Mouse (Mus musculus): ENCODE data around the gene Ddr2. TPM values are rescaled to one million over a fixed set of nuclear protein-coding genes. Genes with fewer than 3 reads are reported as not detected.

Ddr2 gene
- polyA plus RNA-seq, 1 experiment from 2014 or later = 1.3 TPM

DNA sequence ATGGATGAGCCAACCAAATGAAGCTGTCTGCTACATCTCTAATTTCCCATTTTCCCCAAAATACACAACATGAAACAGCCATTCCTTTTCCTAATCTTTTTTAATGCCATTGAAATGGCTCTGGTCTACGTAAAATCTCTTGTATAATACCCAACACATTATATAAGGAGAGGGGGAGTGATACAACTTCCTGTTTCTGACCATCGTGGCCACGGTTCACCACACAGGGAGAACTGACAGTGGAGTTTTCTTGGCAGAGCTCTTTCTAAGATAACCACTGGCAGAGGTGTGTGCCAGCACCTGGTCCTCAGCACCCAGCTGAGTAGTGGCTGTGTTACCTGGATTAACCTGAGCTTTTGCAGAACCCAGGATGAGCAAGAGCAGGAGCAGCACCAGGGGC lies 75.0 kb downstream of the Ddr2 start:
- WGBS (ENCODE audit: insufficient replicate concordance) = 26% methylated on average over 3 of the region's 3 CpGs
- Histone ChIP-seq H3K4me3 (ENCODE audit: low read depth, low read length) (no peak overlapping the region), H3K36me3 (ENCODE audit: control insufficient read depth, insufficient read depth) (no peaks in the 10 kb centered on the region), H3K27me3 (ENCODE audit: control insufficient read depth, insufficient read depth, low read depth, low read length) (no peaks in the 10 kb centered on the region), H3K4me1 (ENCODE audit: control insufficient read depth, low read depth, low read length) (no peaks in the 10 kb centered on the region), H3K9ac (ENCODE audit: low read depth, low read length) (no peak overlapping the region), H3K27ac (ENCODE audit: low read length) (no peak overlapping the region), H3K4me2 (ENCODE audit: low read depth, low read length) (no peak overlapping the region), H3K9me3 (replicated peaks; ENCODE audit: control insufficient read depth, low read length) (no peaks in the 10 kb centered on the region)
- ATAC-seq (ENCODE audit: low read depth) = no peak

DNA sequence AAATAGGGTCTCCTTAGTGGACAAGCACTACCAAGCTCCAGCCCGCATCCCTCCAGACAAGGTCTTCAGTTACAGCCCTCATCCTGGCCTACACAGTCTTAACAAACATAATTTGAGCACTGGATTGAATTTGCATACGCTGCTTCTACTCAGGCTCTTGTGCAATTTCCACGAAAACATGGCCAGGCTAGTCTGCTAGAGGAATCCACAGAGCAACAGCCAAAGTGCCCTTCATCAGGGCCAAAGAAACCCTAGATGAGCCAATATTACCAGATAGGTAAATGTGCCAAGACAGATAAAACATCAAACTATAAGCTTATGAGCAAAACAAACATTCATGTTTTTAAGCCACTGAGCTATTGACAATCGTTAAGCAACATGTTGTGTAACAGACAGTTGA lies 75.6 kb downstream of the Ddr2 start:
- no peak overlapping the region for H3K4me3 ChIP-seq (ENCODE audit: low read depth, low read length)
- H3K4me2 ChIP-seq (ENCODE audit: low read depth, low read length) = no peak overlapping the region
- no peak overlapping the region for H3K9ac ChIP-seq (ENCODE audit: low read depth, low read length)
- no peaks in the 10 kb centered on the region for H3K9me3 ChIP-seq (replicated peaks; ENCODE audit: control insufficient read depth, low read length)
- no peaks in the 10 kb centered on the region for H3K36me3 ChIP-seq (ENCODE audit: control insufficient read depth, insufficient read depth)
- no peak overlapping the region for H3K27ac ChIP-seq (ENCODE audit: low read length)
- H3K4me1 ChIP-seq (ENCODE audit: control insufficient read depth, low read depth, low read length) = no peaks in the 10 kb centered on the region
- ATAC-seq (ENCODE audit: low read depth) = no peak
- 56% methylated on average over 4 of the region's 4 CpGs for WGBS (ENCODE audit: insufficient replicate concordance)
- no peaks in the 10 kb centered on the region for H3K27me3 ChIP-seq (ENCODE audit: control insufficient read depth, insufficient read depth, low read depth, low read length)

GRCm38 (mm10) chr1:170031656-170032055 lies 78.9 kb downstream of the Ddr2 start:
- Histone ChIP-seq H3K27me3 (ENCODE audit: control insufficient read depth, insufficient read depth, low read depth, low read length) (no peaks in the 10 kb centered on the region), H3K4me1 (ENCODE audit: control insufficient read depth, low read depth, low read length) (no peaks in the 10 kb centered on the region), H3K9me3 (replicated peaks; ENCODE audit: control insufficient read depth, low read length) (no peaks in the 10 kb centered on the region), H3K4me3 (ENCODE audit: low read depth, low read length) (no peak overlapping the region), H3K4me2 (ENCODE audit: low read depth, low read length) (no peak overlapping the region), H3K9ac (ENCODE audit: low read depth, low read length) (no peak overlapping the region), H3K27ac (ENCODE audit: low read length) (no peak overlapping the region), H3K36me3 (ENCODE audit: control insufficient read depth, insufficient read depth) (no peaks in the 10 kb centered on the region)
- no peak for ATAC-seq (ENCODE audit: low read depth)
- 62% methylated on average over 3 of the region's 3 CpGs for WGBS (ENCODE audit: insufficient replicate concordance)

DNA sequence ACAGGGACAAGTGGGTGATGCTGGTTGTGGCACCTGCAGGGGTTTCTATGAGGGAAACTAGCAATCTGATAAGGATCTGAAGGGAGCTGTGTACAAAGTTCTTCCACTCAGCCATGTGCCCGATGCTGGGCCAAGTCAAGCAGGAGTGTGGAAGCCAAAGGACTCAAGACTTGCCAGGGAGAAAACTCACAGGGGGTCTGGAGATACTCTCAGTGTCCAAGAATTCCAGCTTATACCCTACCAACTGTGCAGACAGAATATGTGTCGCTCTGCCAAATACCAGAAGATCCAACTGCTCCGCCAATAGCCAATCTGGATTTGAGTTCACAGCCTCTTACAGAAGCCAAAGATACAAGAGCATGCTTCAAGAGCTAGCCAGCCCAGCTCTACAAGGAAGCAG lies 95.8 kb downstream of the Ddr2 start:
- Histone ChIP-seq H3K4me3 (ENCODE audit: low read depth, low read length) (no peak overlapping the region), H3K9me3 (replicated peaks; ENCODE audit: control insufficient read depth, low read length) (peaks cover 11% of the 10 kb centered on the region), H3K27me3 (ENCODE audit: control insufficient read depth, insufficient read depth, low read depth, low read length) (no peaks in the 10 kb centered on the region), H3K4me2 (ENCODE audit: low read depth, low read length) (no peak overlapping the region), H3K27ac (ENCODE audit: low read length) (no peak overlapping the region), H3K9ac (ENCODE audit: low read depth, low read length) (no peak overlapping the region), H3K36me3 (ENCODE audit: control insufficient read depth, insufficient read depth) (no peaks in the 10 kb centered on the region), H3K4me1 (ENCODE audit: control insufficient read depth, low read depth, low read length) (no peaks in the 10 kb centered on the region)
- WGBS (ENCODE audit: insufficient replicate concordance) = 62% methylated on average over 3 of the region's 3 CpGs
- no peak for ATAC-seq (ENCODE audit: low read depth)

DNA sequence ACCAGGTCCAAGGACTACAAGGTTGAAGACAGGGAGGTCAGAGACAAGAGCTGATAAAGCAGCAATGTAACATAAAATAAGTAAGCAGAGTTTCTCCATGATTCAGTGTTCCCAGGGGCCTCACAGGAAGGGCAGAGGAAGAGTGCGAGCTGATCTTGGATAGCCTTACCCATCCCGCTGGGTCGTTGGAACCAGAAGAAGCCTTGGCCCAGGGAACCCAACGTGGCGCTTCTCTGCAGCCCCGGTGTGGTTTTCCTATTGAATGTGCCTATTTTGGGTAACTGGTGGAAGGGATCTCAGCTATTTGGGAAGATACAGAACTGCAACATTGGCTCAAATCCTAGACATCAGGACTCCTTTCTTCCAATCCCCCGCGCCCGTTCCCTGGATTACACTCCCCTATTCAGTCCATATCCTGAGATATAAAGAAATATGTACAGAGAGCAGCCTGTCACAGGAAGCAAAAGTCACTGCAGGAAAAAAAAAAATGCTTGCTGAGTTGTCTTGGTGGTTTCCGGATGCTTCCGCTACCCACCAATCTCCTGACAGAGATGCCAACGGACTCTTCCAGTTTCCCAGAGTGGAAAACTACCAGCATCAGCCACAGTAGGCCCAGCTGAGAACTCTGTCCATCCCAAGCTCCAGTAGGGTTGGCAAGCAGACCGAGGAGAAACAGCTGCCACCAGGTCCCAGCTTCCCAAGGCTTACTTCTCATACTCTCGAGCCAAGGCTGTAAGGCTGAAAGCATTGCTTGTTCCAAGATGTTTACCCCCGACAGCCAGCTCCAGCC lies 99.7 kb downstream of the Ddr2 start:
- WGBS (ENCODE audit: insufficient replicate concordance) = 72% methylated on average over 15 of the region's 15 CpGs
- ATAC-seq (ENCODE audit: low read depth) = no peak

DNA sequence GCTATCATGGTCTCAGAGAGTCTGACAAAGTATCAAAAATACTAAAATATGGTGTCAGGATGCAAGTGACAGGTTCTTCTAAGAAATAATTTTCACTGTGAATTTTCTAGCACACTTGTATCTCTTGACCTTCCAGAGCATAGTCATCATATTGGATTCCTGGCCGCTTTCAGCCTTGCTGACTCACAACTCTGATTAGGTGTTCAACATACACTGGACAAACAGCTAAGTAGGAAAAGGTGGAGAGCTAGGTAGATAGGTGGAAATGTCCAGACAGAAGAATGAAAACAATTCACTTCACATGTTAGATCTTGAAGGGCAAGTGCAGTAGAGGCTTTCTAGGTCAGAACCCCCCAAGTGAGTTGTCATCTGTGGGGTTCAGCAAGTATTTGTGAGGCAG lies 101.3 kb downstream of the Ddr2 start:
- no peaks in the 10 kb centered on the region for H3K27me3 ChIP-seq (ENCODE audit: control insufficient read depth, insufficient read depth, low read depth, low read length)
- H3K9me3 ChIP-seq (replicated peaks; ENCODE audit: control insufficient read depth, low read length) = no peaks in the 10 kb centered on the region
- H3K4me1 ChIP-seq (ENCODE audit: control insufficient read depth, low read depth, low read length) = no peaks in the 10 kb centered on the region
- WGBS (ENCODE audit: insufficient replicate concordance) = 61% methylated on average over 1 of the region's 1 CpGs
- no peak for ATAC-seq (ENCODE audit: low read depth)
- H3K9ac ChIP-seq (ENCODE audit: low read depth, low read length) = no peak overlapping the region
- H3K36me3 ChIP-seq (ENCODE audit: control insufficient read depth, insufficient read depth) = no peaks in the 10 kb centered on the region
- no peak overlapping the region for H3K4me3 ChIP-seq (ENCODE audit: low read depth, low read length)
- no peak overlapping the region for H3K27ac ChIP-seq (ENCODE audit: low read length)
- no peak overlapping the region for H3K4me2 ChIP-seq (ENCODE audit: low read depth, low read length)

More for the DNA sequence above, 99.7 kb downstream of the Ddr2 start:
- Histone ChIP-seq H3K27me3 (ENCODE audit: control insufficient read depth, insufficient read depth, low read depth, low read length) (no peaks in the 10 kb centered on the region), H3K4me2 (ENCODE audit: low read depth, low read length) (no peak overlapping the region), H3K36me3 (ENCODE audit: control insufficient read depth, insufficient read depth) (no peaks in the 10 kb centered on the region), H3K4me3 (ENCODE audit: low read depth, low read length) (no peak overlapping the region), H3K9me3 (replicated peaks; ENCODE audit: control insufficient read depth, low read length) (no peaks in the 10 kb centered on the region), H3K4me1 (ENCODE audit: control insufficient read depth, low read depth, low read length) (no peaks in the 10 kb centered on the region), H3K9ac (ENCODE audit: low read depth, low read length) (no peak overlapping the region), H3K27ac (ENCODE audit: low read length) (no peak overlapping the region)

DNA sequence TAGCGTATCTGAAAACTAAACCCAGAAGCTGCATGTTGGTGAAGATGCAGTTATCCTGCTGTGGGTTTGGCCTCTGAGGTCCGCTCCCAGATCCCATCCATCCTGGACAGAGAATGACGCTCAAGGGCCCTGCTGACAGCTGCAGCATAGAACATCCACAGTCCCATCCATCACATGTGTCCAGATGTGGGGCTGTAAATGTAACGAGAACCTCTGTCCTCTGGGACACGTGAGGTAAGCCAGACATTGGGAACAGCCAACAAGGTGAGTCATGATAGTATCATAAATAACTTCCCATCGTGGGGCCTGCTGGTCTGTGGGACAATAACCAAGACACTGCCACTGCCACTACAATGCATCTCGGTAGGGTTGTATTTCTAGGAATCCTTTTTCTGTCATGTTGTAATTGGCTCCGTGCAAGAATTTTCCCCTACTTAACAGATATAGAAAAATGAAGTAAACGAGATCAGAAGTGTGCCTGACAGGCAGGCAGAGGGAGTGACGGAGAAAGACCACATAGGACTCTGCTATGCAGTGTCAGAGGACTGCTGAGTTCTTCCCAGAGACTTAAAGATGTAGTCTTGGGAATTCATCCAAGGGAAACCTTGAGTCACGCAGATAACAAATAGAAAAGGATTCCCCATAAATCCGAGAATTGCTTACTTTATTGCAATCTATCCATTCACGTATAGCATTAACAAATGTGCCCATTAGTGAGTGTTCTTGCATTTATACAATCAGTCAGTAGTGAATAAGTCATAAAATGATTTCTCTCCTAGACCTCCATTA lies 101.9 kb downstream of the Ddr2 start:
- ATAC-seq (ENCODE audit: low read depth) = no peak
- no peaks in the 10 kb centered on the region for H3K27me3 ChIP-seq (ENCODE audit: control insufficient read depth, insufficient read depth, low read depth, low read length)
- no peak overlapping the region for H3K9ac ChIP-seq (ENCODE audit: low read depth, low read length)
- 59% methylated on average over 13 of the region's 13 CpGs for WGBS (ENCODE audit: insufficient replicate concordance)
- H3K27ac ChIP-seq (ENCODE audit: low read length) = no peak overlapping the region
- no peaks in the 10 kb centered on the region for H3K9me3 ChIP-seq (replicated peaks; ENCODE audit: control insufficient read depth, low read length)
- H3K4me2 ChIP-seq (ENCODE audit: low read depth, low read length) = no peak overlapping the region
- H3K36me3 ChIP-seq (ENCODE audit: control insufficient read depth, insufficient read depth) = no peaks in the 10 kb centered on the region
- H3K4me1 ChIP-seq (ENCODE audit: control insufficient read depth, low read depth, low read length) = no peaks in the 10 kb centered on the region
- H3K4me3 ChIP-seq (ENCODE audit: low read depth, low read length) = no peak overlapping the region

DNA sequence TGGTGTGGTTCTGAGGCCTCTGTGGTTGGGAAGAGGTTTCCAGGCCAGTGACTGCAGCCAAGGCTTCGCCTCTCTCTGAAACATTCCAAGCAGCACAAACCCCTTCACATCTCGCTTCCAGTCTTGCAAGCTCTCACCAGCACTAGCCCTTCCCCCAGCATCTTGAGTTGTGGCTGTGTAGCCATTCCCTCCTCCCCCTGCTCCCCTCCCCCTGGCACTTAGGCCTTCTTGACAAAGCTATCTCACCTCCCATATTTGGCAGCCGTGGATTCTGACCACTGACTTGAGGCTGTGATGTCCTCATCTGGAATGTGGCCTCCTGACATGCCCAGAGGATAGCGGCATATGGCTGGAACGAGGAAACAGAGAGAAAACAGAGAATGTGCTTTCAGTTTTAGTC lies 104.0 kb downstream of the Ddr2 start:
- Histone ChIP-seq H3K4me1 (ENCODE audit: control insufficient read depth, low read depth, low read length) (no peaks in the 10 kb centered on the region), H3K27ac (ENCODE audit: low read length) (no peak overlapping the region), H3K9me3 (replicated peaks; ENCODE audit: control insufficient read depth, low read length) (no peaks in the 10 kb centered on the region), H3K9ac (ENCODE audit: low read depth, low read length) (no peak overlapping the region), H3K36me3 (ENCODE audit: control insufficient read depth, insufficient read depth) (no peaks in the 10 kb centered on the region), H3K27me3 (ENCODE audit: control insufficient read depth, insufficient read depth, low read depth, low read length) (no peaks in the 10 kb centered on the region), H3K4me2 (ENCODE audit: low read depth, low read length) (no peak overlapping the region), H3K4me3 (ENCODE audit: low read depth, low read length) (no peak overlapping the region)
- WGBS (ENCODE audit: insufficient replicate concordance) = 48% methylated on average over 5 of the region's 5 CpGs
- ATAC-seq (ENCODE audit: low read depth) = no peak

DNA sequence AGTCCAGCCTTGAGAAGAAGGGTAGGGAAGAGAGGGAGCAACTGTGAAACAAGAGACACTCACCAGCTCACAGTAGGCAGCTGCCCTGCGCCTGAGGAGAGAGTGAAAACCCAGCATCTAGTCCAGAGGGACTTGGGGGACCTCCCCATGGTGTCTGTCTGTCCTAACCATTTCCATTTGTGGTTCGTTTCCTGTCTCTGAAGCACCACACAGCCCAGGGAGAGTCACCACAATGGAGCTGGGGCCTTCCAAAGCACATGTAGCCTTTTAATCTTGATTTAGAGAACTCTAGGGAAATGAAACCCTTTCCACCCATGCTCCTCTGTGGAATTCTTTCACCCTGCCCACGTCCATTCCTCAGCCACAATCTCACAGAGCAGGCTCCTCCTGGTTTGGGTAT lies 105.3 kb downstream of the Ddr2 start:
- H3K27me3 ChIP-seq (ENCODE audit: control insufficient read depth, insufficient read depth, low read depth, low read length) = no peaks in the 10 kb centered on the region
- ATAC-seq (ENCODE audit: low read depth) = no peak
- no peak overlapping the region for H3K9ac ChIP-seq (ENCODE audit: low read depth, low read length)
- 38% methylated on average over 3 of the region's 3 CpGs for WGBS (ENCODE audit: insufficient replicate concordance)
- no peak overlapping the region for H3K27ac ChIP-seq (ENCODE audit: low read length)
- no peaks in the 10 kb centered on the region for H3K4me1 ChIP-seq (ENCODE audit: control insufficient read depth, low read depth, low read length)
- H3K36me3 ChIP-seq (ENCODE audit: control insufficient read depth, insufficient read depth) = no peaks in the 10 kb centered on the region
- H3K4me2 ChIP-seq (ENCODE audit: low read depth, low read length) = no peak overlapping the region
- no peak overlapping the region for H3K4me3 ChIP-seq (ENCODE audit: low read depth, low read length)
- H3K9me3 ChIP-seq (replicated peaks; ENCODE audit: control insufficient read depth, low read length) = no peaks in the 10 kb centered on the region

Data from liver, embryonic 16.5 days (tissue).